Mouse (Mus musculus) forebrain, postnatal 0 days (tissue): ENCODE data around the gene Fyco1. TPM values are rescaled to one million over a fixed set of nuclear protein-coding genes. Genes with fewer than 3 reads are reported as not detected.

Source experiments
- ATAC-seq: fragments of 200-750 bp; cut with Nextera tagmentation; 2 replicates; pipeline ENCODE4 v1.8.0; 2017; ENCODE audit warnings: mild to moderate bottlenecking, moderate library complexity
- DNase-seq: peaks from one replicate; pipeline ENCODE4 v3.0.0-alpha.2; 2015
- H3K27ac ChIP-seq: fragments of 300-500 bp; sonication (generic); 2 replicates; pipeline ENCODE4 v1.5.1; 2014; ENCODE audit warnings: low read depth, mild to moderate bottlenecking, antibody characterized with exemption, low read length, moderate library complexity, mixed read lengths
- H3K27me3 ChIP-seq: fragments of 300-500 bp; sonication (generic); 2 replicates; pipeline ENCODE4 v1.6.1; 2014; ENCODE audit warnings: mild to moderate bottlenecking, low read length, mixed read lengths; ENCODE audit not compliant: insufficient read depth
- H3K36me3 ChIP-seq: fragments of 300-500 bp; sonication (generic); 2 replicates; pipeline ENCODE4 v1.6.1; 2014; ENCODE audit warnings: mild to moderate bottlenecking, moderate library complexity; ENCODE audit not compliant: insufficient read depth
- H3K4me1 ChIP-seq: fragments of 300-500 bp; sonication (generic); 2 replicates; pipeline ENCODE4 v1.6.1; 2014; ENCODE audit warnings: antibody characterized with exemption; ENCODE audit not compliant: insufficient read depth
- H3K4me2 ChIP-seq: fragments of 300-500 bp; sonication (generic); 2 replicates; pipeline ENCODE4 v1.6.1; 2014; ENCODE audit warnings: low read depth, mild to moderate bottlenecking, moderate library complexity
- H3K4me3 ChIP-seq: fragments of 300-500 bp; sonication (generic); 2 replicates; pipeline ENCODE4 v1.5.1; 2014; ENCODE audit warnings: low read depth, low read length, mixed read lengths
- H3K9ac ChIP-seq: fragments of 300-500 bp; sonication (generic); 2 replicates; pipeline ENCODE4 v1.6.1; 2014; ENCODE audit warnings: mild to moderate bottlenecking
- H3K9me3 ChIP-seq: fragments of 300-500 bp; sonication (generic); 2 replicates; pipeline ENCODE4 v1.6.1; 2016; ENCODE audit warnings: low read length
- CTCF ChIP-seq: sonication (generic); IDR thresholded peaks from 2 replicates; pipeline ENCODE4 v1.5.1; 2016; ENCODE audit warnings: antibody characterized with exemption, control low read depth, low read depth
- WGBS: fragments of 180-500 bp; shearing (Covaris S2); extraction: QIAGEN DNeasy Blood & Tissue Kit; methylation state at CpG from one replicate; pipeline ENCODE4 v1.1.7; 2014; 5-methylcytosine and 5-hydroxymethylcytosine counted together
- polyA plus RNA-seq: library from polyadenylated mRNA; unstranded; fragments of >200 nt; fragmentation: Nextera tagmentation; extraction: Ambion mirVana; gene quantifications from 2 replicates; pipeline ENCODE4 v1.2.1, GENCODE M21; 2015
- total RNA-seq: library from RNA; depleted of rRNA; stranded (reverse); fragments of >200 nt; gene quantifications from 2 replicates; pipeline ENCODE4 v1.2.3, GENCODE M21; 2014

The Fyco1 gene
- total and polyA plus RNA-seq, 2 experiments from 2014 or later = 7.6 to 17.8 TPM

- no peaks in the 10 kb centered on the region for H3K36me3 ChIP-seq
- ATAC-seq = no peak
- H3K4me2 ChIP-seq = no peak overlapping the region
- DNase-seq = no peak
- WGBS = 90% methylated on average over 2 of the region's 2 CpGs
- peaks cover 3% of the 10 kb centered on the region; the same call in 1 of the 2 replicates for H3K4me1 ChIP-seq
- H3K4me3 ChIP-seq = no peak overlapping the region
- H3K27me3 ChIP-seq = no peaks in the 10 kb centered on the region
- TF ChIP-seq CTCF = no peak
- H3K9ac ChIP-seq = no peak overlapping the region
- H3K9me3 ChIP-seq = no peaks in the 10 kb centered on the region
- H3K27ac ChIP-seq = no peak overlapping the region
Measured at GRCm38 (mm10) chr9:123856836-123857235, 5.1 kb upstream of the Fyco1 start.

- ATAC-seq = peak; percentile 5; the same call in 1 of the 2 replicates
- DNase-seq = no peak
- H3K9ac ChIP-seq = peak overlapping the region; percentile 45
- H3K4me2 ChIP-seq = peak overlapping the region; percentile 49
- TF ChIP-seq CTCF = peak; percentile 4; the same call in 1 of the 2 replicates
- peaks cover 5% of the 10 kb centered on the region for H3K4me1 ChIP-seq
- peak overlapping the region; percentile 68 for H3K27ac ChIP-seq
- H3K36me3 ChIP-seq = no peaks in the 10 kb centered on the region
- peak overlapping the region; percentile 33 for H3K4me3 ChIP-seq
- no peaks in the 10 kb centered on the region for H3K27me3 ChIP-seq
- H3K9me3 ChIP-seq = no peaks in the 10 kb centered on the region
- WGBS = 58% methylated on average over 5 of the region's 5 CpGs
Measured at GRCm38 (mm10) chr9:123852449-123853390, 1.0 kb upstream of the Fyco1 start.

DNA sequence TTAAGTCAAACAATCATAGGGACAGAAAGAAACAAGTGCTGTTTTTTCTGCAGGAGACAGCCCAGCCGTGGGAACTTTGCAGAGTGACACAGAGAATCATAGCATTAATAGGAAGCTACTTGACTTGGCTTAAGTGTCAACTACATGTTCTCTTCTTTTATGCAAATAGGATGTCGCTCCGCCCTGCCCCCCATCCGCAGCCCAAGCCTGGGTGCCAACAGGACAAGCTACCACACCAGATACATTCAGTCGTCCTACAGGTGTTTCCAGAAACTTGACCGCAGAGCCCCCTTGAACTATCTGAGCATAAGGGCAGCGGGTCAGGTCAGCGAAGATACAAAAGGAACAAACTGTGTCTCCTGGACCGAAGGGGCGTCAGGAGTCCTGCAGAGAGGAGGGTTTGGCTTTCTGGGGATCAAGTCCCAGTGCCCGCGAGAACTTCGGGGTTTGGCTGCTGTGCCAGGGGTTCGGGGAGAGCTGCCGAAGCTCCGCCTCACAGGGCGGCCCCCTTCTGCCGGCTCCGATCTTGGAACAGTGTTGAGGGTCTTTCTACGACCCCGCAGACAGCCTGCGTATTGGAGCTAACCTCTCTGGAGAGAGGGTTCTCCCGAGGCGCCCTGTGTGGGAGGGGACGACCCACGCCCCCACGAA is 512 bp downstream of the Fyco1 start:
- Histone ChIP-seq H3K4me3 (peak overlapping the region; percentile 75), H3K27me3 (no peaks in the 10 kb centered on the region), H3K9me3 (no peaks in the 10 kb centered on the region), H3K27ac (peak overlapping the region; percentile 84), H3K36me3 (no peaks in the 10 kb centered on the region), H3K4me2 (peak overlapping the region; percentile 82), H3K4me1 (peaks cover 5% of the 10 kb centered on the region), H3K9ac (peak overlapping the region; percentile 66)
- WGBS = 3% methylated on average over 27 of the region's 27 CpGs
- DNase-seq = no peak
- TF ChIP-seq CTCF = no peak
- peak; percentile 66 for ATAC-seq

- H3K4me2 ChIP-seq = peak overlapping the region; percentile 82
- H3K4me3 ChIP-seq = peak overlapping the region; percentile 75
- H3K9me3 ChIP-seq = no peaks in the 10 kb centered on the region
- WGBS = 3% methylated on average over 2 of the region's 2 CpGs
- H3K27me3 ChIP-seq = no peaks in the 10 kb centered on the region
- H3K4me1 ChIP-seq = peaks cover 5% of the 10 kb centered on the region
- H3K9ac ChIP-seq = peak overlapping the region; percentile 66
- ATAC-seq (no peak), DNase-seq (peak; percentile 9)
- H3K36me3 ChIP-seq = no peaks in the 10 kb centered on the region
- no peak for TF ChIP-seq CTCF
- peak overlapping the region; percentile 84; the same call in 1 of the 2 replicates for H3K27ac ChIP-seq
Measured at GRCm38 (mm10) chr9:123850705-123851061, 1.0 kb downstream of the Fyco1 start.

GRCm38 (mm10) chr9:123849976-123850695 is 1.6 kb downstream of the Fyco1 start:
- no peak overlapping the region for H3K4me3 ChIP-seq
- ATAC-seq = no peak
- no peaks in the 10 kb centered on the region for H3K27me3 ChIP-seq
- no peak overlapping the region for H3K27ac ChIP-seq
- TF ChIP-seq CTCF = no peak
- H3K4me2 ChIP-seq = peak overlapping the region; percentile 82
- no peaks in the 10 kb centered on the region for H3K9me3 ChIP-seq
- no peak overlapping the region for H3K9ac ChIP-seq
- no peak for DNase-seq
- WGBS = 65% methylated on average over 2 of the region's 2 CpGs
- H3K4me1 ChIP-seq = peaks cover 5% of the 10 kb centered on the region
- no peaks in the 10 kb centered on the region for H3K36me3 ChIP-seq

DNA sequence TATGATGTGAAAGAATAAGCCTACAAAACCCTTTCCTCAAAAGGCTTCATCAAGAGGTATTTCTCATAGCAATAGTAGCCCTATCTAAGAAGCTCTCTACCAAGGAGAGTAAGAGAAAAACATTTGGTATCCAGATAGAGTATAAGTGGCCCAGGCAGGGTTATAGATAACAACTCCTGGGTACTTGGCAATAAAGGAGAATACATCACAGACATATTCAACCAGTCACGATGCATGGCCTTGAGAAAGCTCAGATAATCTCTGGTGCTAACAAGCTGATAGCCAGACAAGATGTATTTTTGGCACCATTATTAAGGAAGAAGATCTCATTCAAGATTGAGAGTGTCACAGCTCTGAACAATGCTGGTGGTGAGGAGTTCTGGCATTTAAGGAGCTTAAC is 5.2 kb downstream of the Fyco1 start:
- Histone ChIP-seq H3K4me2 (no peak overlapping the region), H3K4me1 (peaks cover 2% of the 10 kb centered on the region; the same call in 1 of the 2 replicates), H3K27me3 (no peaks in the 10 kb centered on the region), H3K9me3 (no peaks in the 10 kb centered on the region), H3K36me3 (peaks cover 10% of the 10 kb centered on the region; the same call in 1 of the 2 replicates), H3K27ac (no peak overlapping the region), H3K9ac (no peak overlapping the region), H3K4me3 (no peak overlapping the region)
- TF ChIP-seq CTCF = no peak
- DNase-seq (no peak), ATAC-seq (no peak)
- 93% methylated on average over 1 of the region's 1 CpGs for WGBS
